Mouse (Mus musculus): ENCODE results near the gene Fam117b.

Gene Fam117b

DNA sequence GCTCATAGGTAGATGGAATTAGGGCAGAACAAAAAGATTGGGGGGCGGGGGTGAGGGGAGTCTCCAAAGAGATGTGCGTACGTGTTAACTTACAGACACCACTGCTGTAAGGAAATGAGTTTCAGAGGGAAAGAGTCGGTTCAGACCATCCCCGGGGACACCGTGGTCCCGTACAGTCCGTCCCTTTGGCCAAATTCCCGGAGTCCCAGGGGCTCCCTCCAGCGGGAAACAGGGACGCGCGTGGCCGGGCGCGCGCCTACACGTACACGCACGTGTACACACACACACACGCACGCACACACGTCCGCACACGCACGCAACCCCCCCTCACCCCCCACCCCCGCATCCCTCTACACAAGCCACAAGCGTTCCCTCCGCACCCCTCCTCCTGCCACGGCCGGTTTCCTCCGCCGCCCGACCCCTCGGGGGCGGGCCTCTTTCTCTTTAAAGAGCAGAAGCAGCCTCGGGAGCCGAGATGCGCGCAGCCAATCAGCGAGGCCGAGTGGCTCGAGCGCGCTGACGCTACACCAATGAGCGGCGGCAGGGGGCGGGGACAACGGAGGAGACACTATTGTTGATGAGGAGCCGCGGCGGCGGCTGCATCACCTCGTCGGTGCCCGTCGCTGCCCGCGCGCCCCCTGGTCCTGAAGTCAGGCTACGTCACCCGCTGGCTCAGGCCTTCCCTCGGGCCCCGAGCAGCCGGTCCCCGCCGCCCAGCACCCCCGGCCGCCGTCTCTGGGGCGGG lies at the start of gene Fam117b:
TSS of gene Fam117b (plus strand) at position 594 of the 745 bp plus-strand sequence.
- peak; percentile 98 for DNase-seq (ENCODE audit: low read depth, low spot score)

DNA sequence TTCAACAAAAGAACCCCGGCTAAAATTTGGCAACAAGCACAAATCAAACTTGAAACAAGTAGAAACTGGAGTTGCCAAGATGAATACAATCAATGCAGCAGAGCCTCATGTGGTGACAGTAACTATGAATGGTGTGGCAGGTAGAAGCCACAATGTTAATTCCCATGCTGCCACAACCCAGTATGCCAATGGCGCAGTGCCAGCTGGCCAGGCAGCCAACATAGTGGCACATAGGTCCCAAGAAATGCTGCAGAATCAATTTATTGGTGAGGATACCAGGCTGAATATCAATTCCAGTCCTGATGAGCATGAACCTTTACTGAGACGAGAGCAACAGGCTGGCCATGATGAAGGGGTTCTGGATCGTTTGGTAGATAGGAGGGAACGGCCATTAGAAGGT lies 44.8 kb upstream of the Fam117b start:
- DNase-seq (ENCODE audit: low read depth, low spot score), result no peak

GRCm38 (mm10) chr1:59874023-59874422 lies 38.8 kb upstream of the Fam117b start:
- no peak for DNase-seq (ENCODE audit: low read depth, low spot score)

- no peak for DNase-seq (ENCODE audit: low read depth, low spot score)
Observed at GRCm38 (mm10) chr1:59878098-59878497, 34.7 kb upstream of the Fam117b start.

- DNase-seq (ENCODE audit: low read depth, low spot score), result peak; percentile 86
Observed at GRCm38 (mm10) chr1:59883349-59884134, 29.3 kb upstream of the Fam117b start.

- DNase-seq (ENCODE audit: low read depth, low spot score), result no peak
Observed at GRCm38 (mm10) chr1:59886899-59887298, 25.9 kb upstream of the Fam117b start.

DNA sequence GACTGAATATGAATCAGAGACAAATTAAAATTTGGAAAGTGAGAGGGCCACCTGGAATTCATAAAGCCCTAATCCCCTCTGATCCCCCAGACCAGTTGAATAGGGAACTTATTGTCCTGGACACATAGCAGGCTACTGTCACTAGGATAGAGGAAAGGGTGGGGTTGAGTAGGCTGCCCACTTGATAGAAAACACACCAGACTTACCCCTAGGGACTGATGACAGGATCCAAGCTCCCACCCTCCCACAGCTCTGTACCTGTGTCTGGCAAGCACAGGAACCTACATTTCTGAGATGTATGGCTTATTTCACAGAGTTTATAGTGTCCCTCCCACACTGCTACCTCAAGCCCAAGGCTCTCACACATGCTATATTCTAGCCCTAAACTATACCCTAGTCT lies 24.8 kb upstream of the Fam117b start:
- no peak for DNase-seq (ENCODE audit: low read depth, low spot score)

GRCm38 (mm10) chr1:59891185-59891584 lies 21.6 kb upstream of the Fam117b start:
- DNase-seq (ENCODE audit: low read depth, low spot score), result no peak

- no peak for DNase-seq (ENCODE audit: low read depth, low spot score)
Observed at GRCm38 (mm10) chr1:59892777-59893176, 20.0 kb upstream of the Fam117b start.

DNA sequence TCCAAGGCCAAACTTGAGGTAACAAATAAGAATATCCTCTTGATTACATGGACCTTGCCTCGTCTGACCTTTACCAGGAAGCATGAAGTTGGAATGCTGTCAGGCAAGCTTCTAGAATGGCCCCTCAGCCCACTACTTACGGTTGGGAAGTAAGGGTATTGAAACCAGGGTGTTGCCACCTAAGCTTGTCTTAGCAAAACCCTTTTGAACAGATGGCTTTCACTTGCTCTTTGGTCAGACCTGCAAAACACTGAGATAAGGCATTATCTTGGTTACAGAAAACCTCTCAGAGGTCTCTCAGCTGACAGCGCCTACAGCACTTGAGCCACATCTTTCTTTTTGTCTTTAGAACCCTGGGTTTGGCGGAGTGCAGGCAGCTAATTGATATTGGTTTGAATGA lies 18.8 kb upstream of the Fam117b start:
- no peak for DNase-seq (ENCODE audit: low read depth, low spot score)

- DNase-seq (ENCODE audit: low read depth, low spot score), result peak; percentile 72
Observed at GRCm38 (mm10) chr1:59895456-59895855, 17.4 kb upstream of the Fam117b start.

DNA sequence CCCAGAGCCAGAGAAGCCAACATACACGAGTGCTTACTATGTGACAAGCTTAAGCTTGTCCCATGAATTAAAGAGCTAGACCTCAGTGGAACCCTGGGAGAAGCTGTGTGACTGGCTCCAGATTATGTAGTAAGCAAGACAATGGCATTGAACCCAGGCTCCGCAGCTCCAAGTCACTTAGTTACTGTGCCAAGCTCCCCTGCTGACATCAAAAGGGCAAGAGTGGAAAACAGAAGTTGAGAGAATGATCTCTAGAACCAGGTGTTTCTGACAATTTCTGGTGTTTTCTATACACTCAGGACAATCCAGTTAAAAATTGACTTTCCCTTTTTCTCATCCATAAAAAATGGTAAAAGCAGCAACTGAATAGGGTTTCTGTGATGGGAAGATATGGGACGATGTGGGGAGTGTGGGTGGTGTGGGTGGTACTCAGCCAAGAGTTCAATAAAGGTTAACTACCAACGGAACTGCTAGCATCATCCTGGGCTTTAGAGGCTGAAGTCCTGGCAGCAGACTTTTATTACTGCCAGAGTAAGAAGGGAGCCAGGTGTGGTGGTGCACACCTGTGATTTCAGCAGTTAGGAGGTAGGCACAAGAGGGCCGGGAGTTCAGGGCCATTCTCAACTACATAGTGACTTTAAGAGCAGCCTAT lies 15.5 kb upstream of the Fam117b start:
- no peak for DNase-seq (ENCODE audit: low read depth, low spot score)

GRCm38 (mm10) chr1:59899679-59900078 lies 13.1 kb upstream of the Fam117b start:
- no peak for DNase-seq (ENCODE audit: low read depth, low spot score)

- no peak for DNase-seq (ENCODE audit: low read depth, low spot score)
Observed at GRCm38 (mm10) chr1:59901082-59901876, 11.5 kb upstream of the Fam117b start.

DNA sequence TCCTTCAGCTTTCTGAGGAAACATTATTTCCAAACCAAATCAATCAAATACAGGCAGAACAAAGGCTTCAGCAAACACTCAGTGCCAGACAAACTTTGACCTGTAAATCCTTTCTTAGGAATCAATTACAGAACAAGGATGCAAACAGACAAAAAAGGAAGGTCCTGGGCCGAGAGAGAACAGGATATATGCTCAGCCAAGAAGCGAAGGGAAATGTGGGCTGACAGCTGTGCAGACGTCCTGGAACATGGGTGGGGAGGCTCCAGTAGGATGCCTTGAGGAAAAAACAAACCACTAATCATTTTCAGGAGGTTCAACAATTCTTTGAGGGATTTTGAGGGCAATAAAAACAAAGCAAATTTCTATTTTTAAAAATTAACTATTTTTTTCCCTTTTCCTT lies 10.2 kb upstream of the Fam117b start:
- DNase-seq (ENCODE audit: low read depth, low spot score), result no peak

GRCm38 (mm10) chr1:59904630-59905295 lies 8.0 kb upstream of the Fam117b start:
- DNase-seq (ENCODE audit: low read depth, low spot score), result no peak

GRCm38 (mm10) chr1:59905916-59906315 lies 6.9 kb upstream of the Fam117b start:
- DNase-seq (ENCODE audit: low read depth, low spot score), result no peak

GRCm38 (mm10) chr1:59906819-59907521 lies 5.8 kb upstream of the Fam117b start:
- DNase-seq (ENCODE audit: low read depth, low spot score), result no peak

DNA sequence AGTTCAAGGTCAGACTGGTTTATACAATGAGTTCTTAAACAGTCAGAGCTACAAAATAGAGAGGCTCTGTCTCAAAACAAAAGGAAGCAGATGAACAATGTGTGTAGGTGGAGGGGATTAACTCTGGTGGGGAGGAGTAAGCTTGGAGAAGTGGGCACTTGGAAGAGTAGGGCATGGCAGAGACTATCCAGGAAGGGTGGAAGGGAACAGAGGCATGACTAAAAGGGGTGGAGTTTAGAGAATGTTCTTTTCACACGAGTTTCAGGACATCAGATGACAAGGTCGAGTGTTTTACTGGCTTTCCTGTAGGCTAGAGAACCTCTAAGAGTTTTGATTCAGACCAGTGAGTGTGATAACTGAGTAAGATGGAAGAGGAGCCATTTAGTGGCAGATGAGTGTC lies 5.1 kb upstream of the Fam117b start:
- no peak for DNase-seq (ENCODE audit: low read depth, low spot score)

GRCm38 (mm10) chr1:59910941-59911340 lies 1.9 kb upstream of the Fam117b start:
- DNase-seq (ENCODE audit: low read depth, low spot score), result no peak

All from 3T3-L1 (cell line).